Mouse (Mus musculus) adrenal gland (tissue): ENCODE results near the gene Atp23.

Source experiments
- intact Hi-C: fragments of 180-260 bp; cut with DNase I; formaldehyde crosslinking; loops from one replicate; pipeline ENCODE4 v1.15.1; 2025

Atp23 gene

GRCm38 (mm10) chr10:126914288-126914687 is 13.1 kb upstream of the Atp23 start:
- intact Hi-C loops: no loop called here

- intact Hi-C loops: no loop called here
Observed at GRCm38 (mm10) chr10:126911479-126911878, 10.3 kb upstream of the Atp23 start.

- intact Hi-C loops: no loop called here
Observed at GRCm38 (mm10) chr10:126906811-126907210, 5.7 kb upstream of the Atp23 start.

- intact Hi-C loops: no loop called here
Observed at GRCm38 (mm10) chr10:126905650-126906075, 4.5 kb upstream of the Atp23 start.

GRCm38 (mm10) chr10:126905086-126905485 is 3.9 kb upstream of the Atp23 start:
- intact Hi-C loops: no loop called here

GRCm38 (mm10) chr10:126904221-126904620 is 3.1 kb upstream of the Atp23 start:
- intact Hi-C loops: no loop called here

- intact Hi-C loops: no loop called here
Observed at GRCm38 (mm10) chr10:126901488-126901843, 311 bp upstream of the Atp23 start.

- intact Hi-C loops: no loop called here
Observed at GRCm38 (mm10) chr10:126895891-126896290, 5.3 kb downstream of the Atp23 start.

GRCm38 (mm10) chr10:126894061-126894460 is 7.1 kb downstream of the Atp23 start:
- intact Hi-C loops: no loop called here

- intact Hi-C loops: no loop called here
Observed at GRCm38 (mm10) chr10:126893145-126893544, 8.0 kb downstream of the Atp23 start.

- intact Hi-C loops: no loop called here
Observed at GRCm38 (mm10) chr10:126873755-126874154, 27.4 kb downstream of the Atp23 start.

- intact Hi-C loops: no loop called here
Observed at GRCm38 (mm10) chr10:126872256-126872655, 28.9 kb downstream of the Atp23 start.

- intact Hi-C loops: loop anchor here (2.0 kb wide), 1 partner anchor 37 kb away; no protein-coding TSS in a partner anchor
Observed at GRCm38 (mm10) chr10:126869372-126870318, 31.5 kb downstream of the Atp23 start.

- intact Hi-C loops: no loop called here
Observed at GRCm38 (mm10) chr10:126865284-126865683, 35.9 kb downstream of the Atp23 start.

- intact Hi-C loops: no loop called here
Observed at GRCm38 (mm10) chr10:126862193-126862592, 39.0 kb downstream of the Atp23 start.

GRCm38 (mm10) chr10:126853286-126853685 is 47.9 kb downstream of the Atp23 start:
- intact Hi-C loops: no loop called here

GRCm38 (mm10) chr10:126845309-126845911 is 55.7 kb downstream of the Atp23 start:
- intact Hi-C loops: no loop called here

- intact Hi-C loops: no loop called here
Observed at GRCm38 (mm10) chr10:126844689-126845088, 56.5 kb downstream of the Atp23 start.

GRCm38 (mm10) chr10:126840266-126840665 is 60.9 kb downstream of the Atp23 start:
- intact Hi-C loops: no loop called here

- intact Hi-C loops: loop anchor here (2.0 kb wide), 1 partner anchor 36 kb away; no protein-coding TSS in a partner anchor
Observed at GRCm38 (mm10) chr10:126833006-126833405, 68.1 kb downstream of the Atp23 start.

- intact Hi-C loops: no loop called here
Observed at GRCm38 (mm10) chr10:126831329-126831728, 69.8 kb downstream of the Atp23 start.

GRCm38 (mm10) chr10:126828618-126829017 is 72.5 kb downstream of the Atp23 start:
- intact Hi-C loops: no loop called here
